Mouse (Mus musculus): ENCODE results near the gene St7. TPM values are rescaled to one million over a fixed set of nuclear protein-coding genes. Genes with fewer than 3 reads are reported as not detected.
"Not testable (repeated sequence)": the region's sequence is repeated elsewhere in the genome, so short reads cannot be mapped to it uniquely, and the experiment has no call there.

Gene St7
- total RNA-seq (2021), result 10 to 100 TPM; 15.6 to 17.4 TPM

DNA sequence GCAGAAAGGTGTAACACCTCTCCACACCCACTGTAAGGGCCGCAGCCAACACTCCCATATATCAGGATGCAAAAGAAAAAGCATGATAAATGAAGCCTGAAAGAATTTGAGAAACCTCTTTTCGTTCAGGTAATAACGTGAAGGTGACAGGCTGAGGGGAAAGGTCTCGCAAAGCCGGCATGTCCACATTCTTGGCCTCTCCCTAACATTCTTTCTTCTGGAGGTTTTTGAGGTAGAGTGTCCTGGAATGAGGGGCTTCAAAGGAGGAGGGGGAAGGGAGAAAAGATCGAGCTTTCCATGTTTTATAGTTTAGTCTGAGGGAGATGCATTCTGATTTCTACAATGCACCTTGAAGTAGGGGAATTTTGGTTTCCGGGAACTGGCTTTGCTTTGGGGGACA is at the start of gene St7:
St7 (plus strand) TSS at position 287 of the 400 bp plus-strand sequence.
- intact Hi-C loops (cut with DNase I), result loop anchor here (5.0 kb wide), 1 partner anchor 55 kb away; the partner anchor contains the start of gene Capza2
- DNase-seq, result no peak

DNA sequence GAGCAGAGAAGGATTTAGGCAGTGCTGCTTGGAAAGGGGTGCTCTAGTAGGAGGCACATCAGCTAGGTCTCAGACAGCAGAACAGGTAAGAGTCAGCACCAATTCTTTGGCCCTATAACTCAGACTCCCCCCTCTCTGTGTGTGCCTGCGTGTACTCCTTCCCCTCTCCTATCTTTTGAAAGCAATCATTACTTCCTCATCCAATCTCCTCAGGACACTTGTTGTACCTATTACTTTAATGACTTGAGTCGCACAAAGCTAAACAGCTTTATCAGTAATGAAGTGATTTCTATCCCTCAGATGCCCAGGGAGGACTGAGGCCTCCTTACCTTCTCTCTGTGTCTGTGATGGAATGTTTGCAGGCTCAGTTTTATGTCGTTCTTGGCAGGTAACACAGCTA is 46.6 kb upstream of the St7 start:
- intact Hi-C loops (cut with DNase I), result no loop called here
- no peak for DNase-seq

DNA sequence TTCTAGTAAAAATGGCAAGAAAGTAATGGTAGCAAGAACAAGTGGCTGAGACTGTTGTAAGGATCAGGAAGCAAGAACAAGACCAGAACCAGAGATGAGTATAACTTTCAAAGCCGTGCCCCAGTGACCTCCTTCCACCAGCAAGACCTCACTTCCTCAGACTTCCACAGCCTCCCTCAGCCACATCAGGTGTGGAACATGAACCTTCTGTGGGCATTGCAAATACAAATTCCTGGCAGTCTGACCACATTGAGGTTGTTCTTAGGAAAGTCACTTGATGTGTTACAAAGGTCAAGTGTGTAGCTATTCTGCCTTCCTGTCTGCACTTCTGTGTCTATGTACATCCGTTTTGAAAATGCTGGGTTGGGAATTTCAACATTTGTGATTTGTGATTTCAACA is 40.6 kb upstream of the St7 start:
- no peak for DNase-seq
- intact Hi-C loops (cut with DNase I), result no loop called here

DNA sequence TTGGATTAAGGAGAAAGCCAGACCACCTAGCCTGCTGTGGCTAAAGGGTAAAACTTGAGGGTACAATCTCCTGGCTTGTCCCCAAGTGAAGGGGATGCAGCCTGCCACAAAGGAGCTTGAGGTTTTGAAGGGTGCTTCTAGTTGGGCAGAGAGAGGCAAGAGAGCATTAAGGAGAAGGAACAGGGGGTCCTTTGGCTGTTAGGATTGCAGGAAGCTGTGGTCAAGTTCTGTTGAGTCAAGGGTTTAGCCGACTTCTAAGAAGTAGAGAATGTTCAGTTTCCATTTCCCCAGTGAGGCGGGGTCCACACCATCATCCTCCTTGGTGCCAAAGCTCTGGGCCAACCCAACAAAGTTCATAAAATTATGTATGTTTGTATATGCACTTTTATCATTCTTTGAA is 37.7 kb upstream of the St7 start:
- intact Hi-C loops (cut with DNase I), result loop anchor here (2.0 kb wide), 1 partner anchor 14 kb away; no protein-coding TSS in a partner anchor
- no peak for DNase-seq

DNA sequence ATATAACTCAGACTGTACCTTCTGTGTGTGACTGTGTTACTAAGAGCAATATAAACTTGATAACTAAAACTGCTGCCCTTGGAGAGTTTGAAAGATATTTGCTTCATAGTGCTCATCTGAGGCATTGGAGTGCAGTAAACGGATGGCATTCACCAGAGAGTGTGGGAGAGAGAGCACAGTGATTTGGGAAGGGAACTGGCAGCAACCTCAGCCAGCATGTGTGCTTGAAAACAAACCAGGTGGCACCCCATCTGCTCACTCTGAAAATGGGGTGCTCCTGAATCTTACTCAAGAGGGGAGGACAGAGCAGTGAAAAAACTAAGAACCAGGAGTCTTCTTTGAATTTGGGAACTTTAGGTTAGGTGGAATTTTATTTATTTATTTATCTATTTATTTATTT is 35.4 kb upstream of the St7 start:
- no peak for DNase-seq
- intact Hi-C loops (cut with DNase I), result no loop called here

DNA sequence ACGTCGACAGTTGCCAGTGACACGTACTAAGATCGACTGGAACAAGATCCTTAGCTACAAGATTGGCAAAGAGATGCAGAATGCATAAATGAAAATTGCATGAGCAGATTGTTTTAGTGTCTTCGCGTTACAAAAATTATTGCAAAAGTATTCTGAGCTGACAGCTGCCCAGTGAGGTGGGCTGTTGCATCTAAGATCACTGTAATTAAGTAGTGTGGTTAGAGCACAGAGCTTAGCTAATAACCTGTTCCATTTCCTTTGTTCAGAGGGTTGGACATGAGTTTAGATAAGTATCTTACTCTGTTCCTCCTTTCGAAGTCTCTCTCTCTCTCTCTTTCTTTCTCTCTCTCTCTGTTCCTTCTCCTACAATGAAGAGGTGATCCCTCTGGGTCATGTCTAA is 27.4 kb upstream of the St7 start:
- no peak for DNase-seq
- intact Hi-C loops (cut with DNase I), result no loop called here

DNA sequence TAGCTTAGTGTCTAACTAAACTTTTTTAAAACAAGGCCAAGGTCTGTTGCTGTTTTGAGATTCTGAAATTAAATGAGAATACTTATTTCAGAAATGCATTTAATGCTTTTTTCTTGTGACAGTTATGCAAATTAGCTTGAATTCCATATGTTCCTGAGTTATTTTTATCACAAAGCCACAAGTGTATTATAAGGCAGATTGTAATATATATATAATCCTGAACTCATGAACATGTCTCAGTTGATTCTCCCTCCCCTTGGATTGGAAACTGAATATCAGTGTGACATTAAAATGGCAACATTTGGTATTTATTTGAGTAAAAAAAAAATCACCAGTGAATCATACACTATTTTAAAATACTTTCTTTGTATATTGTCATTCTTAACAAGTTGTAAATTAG is 26.7 kb upstream of the St7 start:
- intact Hi-C loops (cut with DNase I), result no loop called here

DNA sequence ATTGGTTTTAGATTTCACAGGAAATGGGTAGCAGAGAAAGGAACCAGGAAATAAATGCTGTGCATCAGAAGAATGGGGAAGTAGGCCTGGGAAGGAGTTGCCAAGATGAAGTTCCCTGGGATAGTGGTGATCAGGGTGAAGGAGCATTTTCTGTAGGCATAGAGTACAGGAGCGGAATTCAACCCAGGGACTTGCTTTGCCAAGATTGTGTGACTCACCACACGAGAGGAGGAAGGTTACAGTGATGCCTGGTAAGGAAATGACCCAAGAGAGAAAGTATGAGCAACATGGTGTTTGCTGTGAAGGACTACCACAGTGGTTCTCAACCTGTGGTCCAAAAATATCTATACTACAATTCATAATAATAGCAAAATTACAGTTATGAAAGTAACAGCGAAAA is 24.9 kb upstream of the St7 start:
- intact Hi-C loops (cut with DNase I), result loop anchor here (2.0 kb wide), 1 partner anchor 13 kb away; no protein-coding TSS in a partner anchor
- DNase-seq, result no peak

More for the DNA sequence above, 26.7 kb upstream of the St7 start:
- no peak for DNase-seq

DNA sequence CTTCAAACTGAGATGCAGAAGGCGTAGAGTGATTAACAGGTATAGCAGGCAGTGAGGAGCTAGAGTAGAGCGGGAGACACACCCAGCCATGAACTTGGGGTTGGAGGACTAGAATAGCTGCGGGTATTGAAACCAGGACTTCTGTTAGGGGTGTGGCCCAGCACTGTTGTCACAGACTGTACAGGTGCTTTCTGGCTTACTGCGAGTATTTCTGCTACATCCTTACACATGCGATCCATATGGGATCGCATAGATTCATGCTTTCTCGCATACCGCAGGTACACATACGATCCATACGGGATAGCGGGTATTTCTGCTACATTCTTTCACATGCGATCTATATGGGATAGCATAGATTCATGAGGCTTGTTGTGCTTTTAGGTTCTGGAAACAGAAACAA is 24.4 kb upstream of the St7 start:
- no peak for DNase-seq
- intact Hi-C loops (cut with DNase I), result loop anchor here (2.0 kb wide), 1 partner anchor 14 kb away; no protein-coding TSS in a partner anchor

DNA sequence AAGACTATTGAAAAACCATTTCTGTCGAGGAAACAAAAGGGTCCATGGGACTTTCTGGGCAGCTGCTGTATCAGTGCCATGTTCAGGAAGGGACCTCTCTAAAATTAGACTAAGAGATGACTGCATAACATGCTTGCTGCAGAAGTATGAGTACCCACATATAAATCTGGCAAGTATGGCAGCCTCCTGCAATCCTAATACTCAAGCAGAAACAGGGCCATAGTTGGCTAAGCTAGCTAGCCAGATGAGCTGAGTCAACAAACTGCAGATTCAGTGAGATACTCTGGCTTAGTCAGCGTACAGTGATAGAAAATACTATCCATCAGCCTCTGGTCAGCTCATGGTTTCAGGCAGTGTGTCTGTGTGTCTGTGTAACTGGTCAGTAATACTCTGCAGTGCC is 22.9 kb upstream of the St7 start:
- DNase-seq, result no peak
- intact Hi-C loops (cut with DNase I), result loop anchor here (2.0 kb wide), 1 partner anchor 15 kb away; no protein-coding TSS in a partner anchor

DNA sequence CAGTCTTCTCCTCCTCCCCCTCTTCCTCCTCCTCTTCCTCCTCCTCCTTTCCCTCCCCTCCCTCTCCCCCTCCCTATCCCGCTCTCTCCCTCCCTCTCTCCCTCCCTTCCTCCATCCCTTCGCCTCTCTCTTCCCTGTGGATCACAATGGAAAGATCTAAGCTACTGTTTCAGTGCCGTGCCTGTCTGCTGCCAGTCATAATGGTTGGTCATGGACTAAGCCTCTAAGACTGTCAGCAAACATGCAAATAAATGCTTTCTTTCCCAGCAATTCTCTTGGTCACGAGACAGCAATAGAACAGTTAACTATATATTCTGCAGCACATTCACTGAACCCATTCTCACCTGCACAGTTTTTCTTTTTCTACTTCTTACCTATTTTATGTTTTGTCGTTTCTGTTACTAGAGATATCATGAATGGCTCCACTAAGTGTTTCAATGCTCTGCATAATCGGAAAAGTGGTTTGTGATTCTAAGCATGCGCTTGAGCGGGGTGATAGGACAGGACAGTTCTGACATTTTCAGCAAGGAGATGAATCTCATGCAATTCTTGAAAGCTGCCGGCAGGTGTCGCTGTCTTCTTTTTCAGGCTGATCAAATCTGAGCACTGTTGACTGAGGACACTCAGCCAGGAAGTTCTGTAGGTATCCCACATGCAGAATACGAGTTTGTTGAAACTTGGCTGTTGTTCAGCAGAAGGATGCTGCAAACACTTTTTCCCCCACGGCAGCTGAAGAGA is 17.5 kb upstream of the St7 start:
- intact Hi-C loops (cut with DNase I), result loop anchor here (1.0 to 5.0 kb wide), 3 partner anchors 47 to 402 kb away; no protein-coding TSS in a partner anchor
- peak; percentile 59 to 74 for DNase-seq

DNA sequence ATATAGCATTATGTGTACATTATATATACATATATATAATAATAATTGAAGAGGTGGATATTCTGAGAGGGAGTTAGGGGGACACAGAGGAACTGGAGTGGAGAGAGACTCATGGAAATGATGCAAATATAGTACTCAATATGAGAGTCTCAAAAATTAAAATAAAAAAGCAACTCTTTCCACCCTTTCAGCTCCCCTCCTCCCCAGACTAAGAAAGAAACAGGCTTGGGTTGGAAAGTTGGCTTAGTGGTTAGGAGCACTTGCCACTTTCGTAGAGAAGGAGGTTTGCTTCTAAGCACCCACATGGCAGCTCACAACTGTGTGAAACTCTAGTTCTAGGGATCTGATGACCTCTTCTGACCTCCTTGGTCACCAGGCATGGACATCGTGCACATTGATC is 15.7 kb upstream of the St7 start:
- intact Hi-C loops (cut with DNase I), result loop anchor here (2.0 to 5.0 kb wide), 3 partner anchors 18 to 400 kb away; no protein-coding TSS in a partner anchor
- DNase-seq, result no peak

DNA sequence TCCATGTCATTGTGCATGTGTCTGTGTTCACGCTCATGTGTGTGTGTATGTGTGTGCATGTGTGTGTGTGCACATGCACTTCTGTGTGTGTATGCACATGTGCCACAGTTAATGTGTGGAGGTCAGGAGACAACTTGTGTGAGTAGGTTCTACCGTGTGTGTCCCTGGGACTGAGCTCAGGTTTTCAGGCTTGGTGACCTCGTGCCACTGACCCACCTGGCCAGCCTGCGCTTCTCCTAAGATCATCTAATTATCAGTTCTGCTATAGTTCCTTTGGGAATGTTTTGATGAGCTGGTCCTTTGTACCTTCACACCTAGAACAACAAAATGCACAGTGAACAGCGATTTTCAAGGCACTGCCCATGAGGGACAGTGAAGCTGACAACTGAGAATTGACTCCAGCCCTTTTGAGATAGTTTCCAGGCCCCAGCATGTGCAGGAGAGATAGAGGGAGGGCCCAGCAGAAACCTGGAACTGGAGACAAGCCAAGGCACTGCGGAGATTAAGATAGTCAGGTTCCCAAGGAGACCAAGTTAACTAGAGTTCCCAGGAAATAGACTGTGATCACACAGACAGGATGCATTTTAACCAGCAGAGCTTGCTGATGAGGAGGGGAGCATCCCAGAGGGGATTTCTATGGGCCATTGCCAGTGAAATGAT is 12.3 kb upstream of the St7 start:
- intact Hi-C loops (cut with DNase I), result no loop called here
- no peak for DNase-seq

DNA sequence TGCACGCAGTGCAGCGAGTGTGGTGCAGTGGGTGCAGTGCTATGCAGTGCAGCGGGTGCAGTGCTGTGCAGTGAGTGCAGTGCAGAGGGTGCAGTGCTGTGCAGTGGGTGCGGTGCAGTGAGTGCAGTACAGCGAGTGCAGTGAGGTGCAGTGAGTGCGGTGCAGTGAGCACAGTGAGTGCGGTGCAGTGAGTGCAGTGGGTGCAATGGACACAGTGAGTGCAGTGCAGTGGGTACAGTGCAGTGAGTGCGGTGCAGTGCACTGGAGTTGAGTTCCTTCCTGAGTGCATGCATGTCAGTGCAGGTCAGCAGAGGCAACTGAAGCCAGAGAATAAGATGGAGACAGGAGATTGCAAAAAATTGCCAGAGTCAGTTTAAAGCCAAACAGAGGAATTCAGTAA is 10.9 kb upstream of the St7 start:
- intact Hi-C loops (cut with DNase I), result no loop called here
- DNase-seq, result no peak

DNA sequence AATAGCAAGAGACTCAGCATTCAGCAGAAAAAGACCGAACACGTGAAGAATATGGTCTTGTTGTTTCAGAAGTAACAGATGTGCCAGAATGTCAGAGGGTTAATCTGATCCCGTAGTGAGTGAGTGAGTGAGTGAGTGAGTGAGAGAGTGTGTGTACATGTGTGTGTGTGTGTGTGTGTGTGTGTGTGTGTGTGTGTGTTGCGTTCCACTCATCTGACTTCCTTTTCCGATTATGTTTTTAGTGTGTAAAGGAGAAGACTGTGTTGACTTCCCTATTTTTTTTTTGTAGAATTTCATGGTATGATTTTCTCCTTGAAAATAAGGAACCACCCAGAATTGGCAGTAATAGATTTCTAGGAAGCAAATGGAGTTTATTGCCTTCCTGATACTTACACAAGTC is 4.1 kb upstream of the St7 start:
- intact Hi-C loops (cut with DNase I), result no loop called here
- DNase-seq, result no peak

DNA sequence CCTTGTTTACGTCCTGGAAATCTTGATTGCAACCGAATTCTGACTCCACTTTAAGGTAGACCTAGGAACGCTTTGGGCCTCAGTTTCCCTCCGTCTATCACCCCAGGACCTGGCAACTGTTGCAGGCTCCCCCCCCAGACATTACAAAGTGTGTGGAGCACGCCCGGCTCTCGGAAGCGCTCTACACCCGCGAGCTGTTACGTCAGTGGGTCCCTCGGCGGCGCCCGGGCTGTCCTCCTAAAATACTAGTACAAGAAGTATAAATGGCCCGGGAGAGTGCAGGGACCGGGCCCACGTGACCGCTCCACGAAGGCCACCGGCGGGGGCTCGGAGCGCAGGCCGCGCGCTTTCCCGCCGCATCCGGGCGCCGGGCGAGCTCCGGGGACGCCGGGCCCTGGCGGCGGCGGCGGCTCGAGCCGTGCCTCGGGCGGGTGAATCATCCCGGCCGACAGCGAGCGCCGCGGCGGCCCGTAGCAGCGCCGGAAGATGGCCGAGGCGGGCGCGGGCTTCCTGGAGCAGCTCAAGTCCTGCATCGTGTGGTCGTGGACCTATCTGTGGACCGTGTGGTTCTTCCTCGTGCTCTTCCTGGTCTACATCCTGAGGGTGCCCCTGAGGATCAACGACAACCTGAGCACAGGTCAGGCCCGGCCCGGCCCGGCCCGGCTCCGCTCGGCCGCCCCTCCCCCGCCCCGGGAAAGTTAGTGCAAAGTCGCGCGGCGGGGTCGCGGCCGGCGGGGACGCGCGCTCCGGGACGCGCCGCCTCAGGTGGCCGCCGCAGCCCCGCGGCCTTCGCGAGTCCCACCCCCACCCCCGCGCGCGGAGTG is 1.2 kb downstream of the St7 start:
- peak; percentile 71 to 81 for DNase-seq
- intact Hi-C loops (cut with DNase I), result loop anchor here (2.0 to 5.0 kb wide), 3 partner anchors 17 to 57 kb away; partner anchors contain the start of gene Capza2

DNA sequence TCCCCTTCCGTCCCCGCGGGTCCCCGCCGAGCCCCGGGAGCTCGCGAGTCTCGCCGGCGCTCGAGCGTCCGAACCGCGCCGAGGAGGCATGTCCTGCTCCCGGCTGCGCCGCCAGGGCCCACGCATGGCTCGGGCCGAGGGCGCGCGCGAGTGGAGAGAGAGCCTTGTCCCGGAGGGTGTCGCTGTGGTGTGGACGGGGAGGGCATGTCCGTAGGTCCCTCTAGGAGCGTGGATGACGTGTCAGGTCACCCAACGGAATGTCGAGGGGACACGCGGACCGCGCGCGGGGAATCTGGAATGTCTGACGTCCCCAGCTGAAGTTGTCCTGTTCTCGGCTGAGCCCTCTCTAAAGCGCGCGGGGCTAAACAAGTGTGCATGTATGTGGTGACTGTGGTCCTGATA is 1.8 kb downstream of the St7 start:
- intact Hi-C loops (cut with DNase I), result loop anchor here (2.0 to 5.0 kb wide), 3 partner anchors 18 to 57 kb away; partner anchors contain the start of gene Capza2
- DNase-seq, result peak; percentile 79 to 85

DNA sequence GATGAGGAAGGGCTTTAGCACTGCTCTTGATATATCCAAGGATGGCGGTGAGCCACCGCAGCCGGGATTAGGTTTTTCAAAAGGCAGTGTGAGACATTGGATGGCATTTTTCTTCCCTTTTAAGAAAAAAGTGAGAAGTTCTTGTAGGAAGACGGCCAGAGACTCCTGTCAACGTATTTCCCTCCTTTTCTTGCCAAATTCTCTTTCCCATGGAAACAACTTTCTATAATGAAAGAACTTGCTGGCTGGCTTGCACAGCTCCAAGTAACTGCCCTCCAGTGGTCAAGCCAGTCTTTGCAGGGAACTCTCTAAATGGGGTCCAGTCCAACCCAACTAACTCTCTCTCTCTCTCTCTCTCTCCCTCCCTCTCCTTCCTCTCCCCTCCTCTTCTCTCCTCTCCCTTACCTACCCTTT is 3.6 kb downstream of the St7 start:
- DNase-seq, result peak; percentile 51

DNA sequence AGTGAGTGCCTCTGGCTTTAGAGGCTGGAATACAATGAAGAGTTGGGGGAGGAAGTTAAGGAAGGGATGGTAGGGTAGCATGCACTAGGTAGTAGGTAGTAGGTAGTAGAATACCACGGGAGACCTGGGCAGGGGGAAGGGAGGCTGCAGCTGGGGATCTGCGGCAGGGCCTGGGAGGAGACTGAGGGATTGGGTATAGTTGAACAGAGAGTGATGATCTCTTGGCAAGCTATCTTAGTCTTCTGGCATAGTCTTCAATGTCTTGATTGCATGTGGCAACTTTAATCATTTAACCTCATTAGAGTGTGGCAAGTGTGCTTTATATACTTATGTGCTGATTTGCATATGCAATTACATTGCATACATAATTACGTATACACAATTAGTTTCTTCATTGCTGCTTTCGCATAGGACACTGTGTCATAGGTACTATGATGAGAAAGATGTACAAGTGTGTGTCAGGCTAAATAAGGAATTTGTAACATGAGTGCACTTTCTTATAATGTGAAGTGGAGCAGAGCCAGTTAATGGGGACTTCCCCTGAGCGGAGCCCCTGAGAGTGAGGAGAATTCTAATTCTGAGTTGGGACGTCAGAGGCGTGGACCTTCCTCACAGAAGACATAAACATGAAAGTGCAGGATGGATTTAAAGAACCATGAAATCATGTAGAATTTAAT is 8.3 kb downstream of the St7 start:
- no peak for DNase-seq
- intact Hi-C loops (cut with DNase I), result no loop called here

More for the DNA sequence above, 3.6 kb downstream of the St7 start:
- intact Hi-C loops (cut with DNase I), result no loop called here

DNA sequence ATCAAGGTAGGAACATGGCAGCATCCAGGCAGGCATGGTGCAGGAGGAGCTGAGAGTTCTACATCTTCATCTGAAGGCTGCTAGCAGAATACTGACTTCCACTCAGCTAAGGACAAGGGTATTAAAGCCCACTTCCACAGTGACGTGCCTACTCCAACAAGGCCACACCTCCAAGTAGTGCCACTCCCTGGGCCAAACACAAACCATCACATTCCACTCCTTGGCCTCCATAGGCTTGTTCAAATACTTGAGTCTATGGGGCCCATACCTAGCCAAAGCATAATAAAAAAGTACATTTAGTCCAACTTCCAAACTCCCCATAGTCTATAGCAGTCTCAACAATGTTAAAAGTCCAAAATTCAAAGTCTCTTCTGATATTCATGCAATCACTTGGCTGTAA is 11.3 kb downstream of the St7 start:
- DNase-seq, result not testable (repeated sequence)

More for the DNA sequence above, 11.3 kb downstream of the St7 start:
- intact Hi-C loops (cut with DNase I), result not testable (repeated sequence)
